Mouse (Mus musculus) embryonic facial prominence, embryonic 15.5 days (tissue): ENCODE data around the gene Nav2. TPM values are rescaled to one million over a fixed set of nuclear protein-coding genes. Genes with fewer than 3 reads are reported as not detected.
A peak's percentile ranks its signal among the peaks of the same experiment; 100 is the strongest.

Source experiments
- ATAC-seq: fragments of 200-750 bp; cut with Nextera tagmentation; 2 replicates; pipeline ENCODE4 v1.8.0; 2017; ENCODE audit warnings: low read depth, moderate TSS enrichment; ENCODE audit not compliant: insufficient number of reproducible peaks, low FRiP score, low TSS enrichment
- H3K27ac ChIP-seq: fragments of 300-500 bp; sonication (generic); replicated peaks from 2 replicates; pipeline ENCODE4 v1.5.1; 2015; ENCODE audit warnings: mild to moderate bottlenecking, inconsistent platforms
- H3K27me3 ChIP-seq: fragments of 300-500 bp; sonication (generic); 2 replicates; pipeline ENCODE4 v1.6.1; 2015; ENCODE audit warnings: inconsistent platforms
- H3K36me3 ChIP-seq: fragments of 300-500 bp; sonication (generic); 2 replicates; pipeline ENCODE4 v1.6.1; 2015; ENCODE audit warnings: mild to moderate bottlenecking, inconsistent platforms
- H3K4me1 ChIP-seq: fragments of 300-500 bp; sonication (generic); 2 replicates; pipeline ENCODE4 v1.6.1; 2015; ENCODE audit warnings: inconsistent platforms
- H3K4me2 ChIP-seq: fragments of 300-500 bp; sonication (generic); replicated peaks from 2 replicates; pipeline ENCODE4 v1.6.1; 2015; ENCODE audit warnings: mild to moderate bottlenecking, inconsistent platforms
- H3K4me3 ChIP-seq: fragments of 300-500 bp; sonication (generic); replicated peaks from 2 replicates; pipeline ENCODE4 v1.5.1; 2015; ENCODE audit warnings: mild to moderate bottlenecking, inconsistent platforms
- H3K9ac ChIP-seq: fragments of 300-500 bp; sonication (generic); 2 replicates; pipeline ENCODE4 v1.6.1; 2015; ENCODE audit warnings: inconsistent platforms
- H3K9me3 ChIP-seq: fragments of 300-500 bp; sonication (generic); replicated peaks from 2 replicates; pipeline ENCODE4 v1.6.1; 2016; ENCODE audit warnings: inconsistent platforms
- WGBS: fragments of 180-500 bp; shearing (Covaris S2); methylation state at CpG from one replicate; pipeline ENCODE4 v1.1.7; 2015; 5-methylcytosine and 5-hydroxymethylcytosine counted together
- polyA plus RNA-seq: library from polyadenylated mRNA; unstranded; fragments of >200 nt; fragmentation: Nextera tagmentation; extraction: Ambion mirVana; gene quantifications from 2 replicates; pipeline ENCODE4 v1.2.1, GENCODE M21; 2015

Gene Nav2
- polyA plus RNA-seq, 1 experiment from 2014 or later, result 23.4 TPM

DNA sequence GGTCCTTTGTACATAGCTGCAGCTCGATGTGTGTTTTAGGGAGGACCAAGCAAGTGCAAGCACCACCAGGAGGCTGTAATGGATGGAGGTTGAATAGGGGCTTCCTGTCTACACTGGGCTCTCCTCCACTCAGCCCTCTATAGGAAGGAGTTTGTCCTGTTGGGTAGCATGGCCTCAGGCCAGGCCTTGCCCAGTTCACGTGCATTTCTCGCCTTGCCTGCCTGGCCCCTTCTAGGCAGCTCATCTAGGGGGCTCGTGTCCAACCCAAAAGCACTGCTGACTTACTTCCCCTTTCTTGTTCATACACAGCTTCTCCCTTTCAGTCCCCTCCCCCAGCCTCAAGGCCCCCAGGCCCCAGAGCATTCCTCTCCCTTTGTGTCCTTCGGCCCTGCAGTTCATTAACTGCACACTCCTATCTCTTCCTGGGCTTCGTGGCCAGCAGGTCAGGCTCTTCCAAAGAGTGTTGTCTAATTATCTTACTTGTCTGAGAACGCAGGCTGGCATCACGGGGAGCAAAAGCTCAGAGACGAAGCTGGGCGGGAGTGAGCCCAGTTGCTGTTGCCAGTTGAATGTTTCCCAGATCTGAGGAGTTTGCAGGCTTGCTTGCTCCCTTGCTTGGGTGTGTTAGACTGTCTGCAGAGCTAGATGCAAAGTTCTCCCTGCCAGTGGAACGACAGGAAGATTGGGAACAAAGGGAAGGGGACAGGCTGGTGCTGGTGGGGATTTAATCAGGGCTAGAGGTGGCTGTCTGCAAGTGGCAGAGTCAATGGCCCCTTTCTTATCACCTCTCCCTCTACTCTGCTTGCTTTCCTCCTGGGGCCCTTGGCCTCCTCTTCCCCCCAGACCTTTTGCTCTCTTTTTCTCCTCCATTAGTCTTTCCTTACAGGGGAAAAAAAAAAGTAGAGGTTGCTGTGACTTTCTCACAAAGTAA lies 636.5 kb downstream of the Nav2 start:
- Histone ChIP-seq H3K36me3 (peaks cover 14% of the 10 kb centered on the region; the same call in 1 of the 2 replicates), H3K9me3 (no peaks in the 10 kb centered on the region), H3K4me2 (no peak overlapping the region), H3K27me3 (no peaks in the 10 kb centered on the region), H3K4me3 (no peak overlapping the region), H3K4me1 (peaks cover 7% of the 10 kb centered on the region), H3K9ac (no peak overlapping the region), H3K27ac (no peak overlapping the region)
- WGBS, result 25% methylated on average over 11 of the region's 11 CpGs
- no peak for ATAC-seq

DNA sequence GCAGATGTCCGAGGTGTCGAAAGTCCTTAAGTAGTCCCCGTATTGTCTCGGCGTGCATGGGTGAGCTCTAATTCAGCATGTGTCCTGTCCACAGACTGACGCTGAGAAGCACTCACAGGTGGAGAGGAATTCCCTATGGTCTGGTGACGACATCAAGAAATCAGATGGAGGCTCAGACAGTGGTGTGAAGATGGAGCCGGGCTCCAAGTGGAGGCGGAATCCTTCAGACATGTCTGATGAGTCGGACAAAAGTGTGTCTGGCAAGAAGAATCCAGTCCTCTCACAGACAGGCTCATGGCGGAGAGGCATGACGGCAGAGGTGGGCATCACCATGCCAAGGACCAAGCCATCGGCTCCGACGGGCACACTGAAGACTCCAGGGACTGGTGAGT lies 637.2 kb downstream of the Nav2 start:
- H3K27ac ChIP-seq, result no peak overlapping the region
- H3K4me1 ChIP-seq, result peaks cover 10% of the 10 kb centered on the region
- no peak for ATAC-seq
- H3K9me3 ChIP-seq, result no peaks in the 10 kb centered on the region
- no peak overlapping the region for H3K9ac ChIP-seq
- peaks cover 14% of the 10 kb centered on the region; the same call in 1 of the 2 replicates for H3K36me3 ChIP-seq
- H3K4me3 ChIP-seq, result no peak overlapping the region
- H3K4me2 ChIP-seq, result no peak overlapping the region
- 74% methylated on average over 15 of the region's 15 CpGs for WGBS
- no peaks in the 10 kb centered on the region for H3K27me3 ChIP-seq

DNA sequence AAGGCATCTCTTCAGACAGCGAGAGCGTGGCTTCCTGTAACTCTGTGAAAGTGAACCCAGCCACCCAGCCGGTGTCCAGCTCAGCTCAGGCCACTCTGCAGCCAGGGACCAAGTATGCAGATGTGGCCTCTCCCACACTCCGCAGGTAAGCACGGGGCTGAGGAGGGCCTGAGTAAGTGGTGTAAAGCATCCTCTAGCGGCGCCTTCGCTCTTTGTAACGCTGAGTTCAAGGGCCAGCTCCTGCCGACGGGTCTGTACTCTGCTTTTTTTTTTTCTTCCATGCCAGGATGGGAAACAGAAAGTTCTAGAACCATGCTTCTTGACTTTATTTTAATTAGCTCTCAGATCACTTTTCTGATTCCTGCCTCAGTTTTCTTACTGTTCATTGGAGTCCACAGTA lies 639.9 kb downstream of the Nav2 start:
- Histone ChIP-seq H3K4me1 (peaks cover 27% of the 10 kb centered on the region), H3K4me3 (no peak overlapping the region), H3K36me3 (peaks cover 20% of the 10 kb centered on the region; the same call in 1 of the 2 replicates), H3K4me2 (no peak overlapping the region), H3K9me3 (no peaks in the 10 kb centered on the region), H3K9ac (no peak overlapping the region), H3K27ac (no peak overlapping the region), H3K27me3 (no peaks in the 10 kb centered on the region)
- 91% methylated on average over 11 of the region's 11 CpGs for WGBS
- no peak for ATAC-seq

DNA sequence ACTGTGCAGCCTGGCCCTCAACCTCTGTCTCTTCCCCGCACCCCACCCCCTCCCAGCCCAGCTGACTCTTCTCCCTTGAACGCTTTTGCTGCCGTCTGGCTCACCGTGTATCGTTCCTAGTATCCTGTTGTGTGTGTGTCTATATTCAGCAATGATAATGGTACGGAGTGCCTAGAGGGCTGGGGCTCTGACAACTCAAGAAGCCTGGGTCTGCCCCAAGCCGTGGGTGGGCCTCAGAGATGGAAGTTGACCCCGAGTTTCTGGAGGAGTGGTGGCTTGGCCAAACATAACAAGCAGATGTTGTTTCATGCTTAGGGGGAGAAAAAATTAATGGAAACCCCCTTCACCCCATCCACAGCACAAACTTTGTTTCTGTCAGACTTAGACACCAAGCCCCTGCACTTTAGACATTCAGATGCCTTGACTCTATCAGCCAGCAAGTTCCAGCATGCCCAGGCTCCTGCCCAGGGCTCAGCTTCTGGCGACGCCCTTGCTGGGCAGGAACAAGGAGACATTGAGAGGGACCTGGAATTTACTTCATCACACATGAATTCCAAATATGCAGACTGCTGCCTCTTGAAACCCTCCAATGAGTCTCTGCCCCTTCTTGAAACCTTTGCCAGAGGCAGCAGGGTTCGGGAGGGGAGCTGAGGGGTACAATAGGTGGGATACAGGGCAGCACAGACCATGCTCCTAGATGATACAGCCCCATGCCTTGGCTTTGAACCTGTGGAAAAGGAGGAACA lies 644.9 kb downstream of the Nav2 start:
- no peak overlapping the region for H3K4me3 ChIP-seq
- 30% methylated on average over 11 of the region's 11 CpGs for WGBS
- peaks cover 12% of the 10 kb centered on the region; the same call in 1 of the 2 replicates for H3K36me3 ChIP-seq
- H3K9ac ChIP-seq, result no peak overlapping the region
- H3K4me2 ChIP-seq, result no peak overlapping the region
- H3K27me3 ChIP-seq, result no peaks in the 10 kb centered on the region
- no peaks in the 10 kb centered on the region for H3K9me3 ChIP-seq
- peaks cover 48% of the 10 kb centered on the region for H3K4me1 ChIP-seq
- H3K27ac ChIP-seq, result peak overlapping the region; percentile 69
- no peak for ATAC-seq

DNA sequence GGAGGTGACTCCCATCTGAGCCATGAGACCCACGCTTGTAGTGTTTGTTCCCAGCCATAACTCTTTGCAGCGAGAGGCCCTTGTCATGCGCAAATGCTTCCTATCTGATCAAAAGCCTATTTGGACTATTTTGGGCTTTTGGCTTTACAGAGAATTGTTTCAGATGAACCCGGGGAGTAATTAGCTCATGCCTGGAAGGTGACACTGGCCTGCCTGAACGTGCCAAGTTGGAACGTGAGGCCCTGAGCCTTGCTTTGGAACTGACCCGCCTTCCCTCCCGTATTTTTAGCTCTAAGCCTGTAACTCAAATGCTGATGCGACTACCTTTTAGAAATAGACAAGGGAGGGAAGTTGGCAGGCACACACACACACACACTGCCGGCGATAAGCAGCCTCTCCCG lies 649.7 kb downstream of the Nav2 start:
- ATAC-seq, result no peak
- H3K9ac ChIP-seq, result no peak overlapping the region
- 60% methylated on average over 12 of the region's 12 CpGs for WGBS
- H3K9me3 ChIP-seq, result no peaks in the 10 kb centered on the region
- peak overlapping the region; percentile 67 for H3K27ac ChIP-seq
- peaks cover 9% of the 10 kb centered on the region; the same call in 1 of the 2 replicates for H3K36me3 ChIP-seq
- H3K27me3 ChIP-seq, result no peaks in the 10 kb centered on the region
- H3K4me1 ChIP-seq, result peaks cover 44% of the 10 kb centered on the region
- peak overlapping the region; percentile 13 for H3K4me2 ChIP-seq
- H3K4me3 ChIP-seq, result peak overlapping the region; percentile 23

DNA sequence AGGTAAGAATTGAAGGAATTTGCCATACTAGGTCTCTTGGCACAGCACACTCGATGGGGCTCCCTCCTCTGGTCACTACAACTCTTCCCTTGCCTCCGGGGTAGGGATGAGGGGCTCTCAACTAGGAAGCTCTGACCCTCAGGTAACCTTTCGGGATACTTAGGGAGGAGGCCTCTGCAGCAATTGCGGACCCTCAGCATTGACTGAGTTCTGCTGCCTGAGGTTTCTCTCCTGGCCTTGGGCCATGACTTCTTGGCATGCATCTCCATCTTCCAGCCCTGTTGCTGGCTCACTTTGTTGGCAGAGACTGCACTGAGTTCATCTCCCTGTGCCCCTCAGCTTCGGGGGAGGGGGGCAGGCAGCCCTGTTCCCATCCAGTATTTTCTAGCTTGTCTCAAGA lies 650.4 kb downstream of the Nav2 start:
- H3K4me3 ChIP-seq, result peak overlapping the region; percentile 23
- ATAC-seq, result peak; percentile 32; the same call in 1 of the 2 replicates
- peaks cover 37% of the 10 kb centered on the region for H3K4me1 ChIP-seq

DNA sequence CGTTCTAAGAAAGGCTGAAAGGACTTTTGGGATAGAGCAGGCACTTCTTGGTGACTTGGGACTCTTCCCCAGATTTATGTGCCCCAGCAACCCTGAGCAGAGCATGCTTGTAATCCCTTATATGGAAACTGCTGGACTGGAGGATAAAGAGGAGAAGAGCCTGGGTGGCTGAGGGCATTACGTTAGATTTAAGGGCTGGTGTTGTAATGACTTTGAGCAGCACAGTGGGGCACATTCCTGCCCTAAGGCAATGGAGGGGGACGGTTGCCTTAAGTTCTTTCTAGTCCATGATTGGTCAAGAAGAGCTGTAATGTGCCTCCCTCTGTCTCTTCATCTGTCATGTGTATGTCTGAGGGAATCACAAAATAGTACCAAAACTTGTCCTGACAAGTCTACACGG lies 651.5 kb downstream of the Nav2 start:
- Histone ChIP-seq H3K27ac (0 out of 2 replicates have a peak overlapping the region, but pooled peaks have one; percentile 67), H3K4me1 (peaks cover 35% of the 10 kb centered on the region), H3K27me3 (no peaks in the 10 kb centered on the region), H3K4me3 (peak overlapping the region; percentile 23; the same call in 1 of the 2 replicates), H3K4me2 (peak overlapping the region; percentile 13), H3K9me3 (no peaks in the 10 kb centered on the region), H3K36me3 (peaks cover 23% of the 10 kb centered on the region; the same call in 1 of the 2 replicates), H3K9ac (no peak overlapping the region)
- WGBS, result 44% methylated on average over 4 of the region's 4 CpGs
- no peak for ATAC-seq

More for the DNA sequence above, 650.4 kb downstream of the Nav2 start:
- H3K36me3 ChIP-seq, result peaks cover 14% of the 10 kb centered on the region; the same call in 1 of the 2 replicates
- H3K27ac ChIP-seq, result peak overlapping the region; percentile 67
- H3K4me2 ChIP-seq, result peak overlapping the region; percentile 13
- no peak overlapping the region for H3K9ac ChIP-seq
- no peaks in the 10 kb centered on the region for H3K9me3 ChIP-seq
- 51% methylated on average over 5 of the region's 5 CpGs for WGBS
- H3K27me3 ChIP-seq, result no peaks in the 10 kb centered on the region

DNA sequence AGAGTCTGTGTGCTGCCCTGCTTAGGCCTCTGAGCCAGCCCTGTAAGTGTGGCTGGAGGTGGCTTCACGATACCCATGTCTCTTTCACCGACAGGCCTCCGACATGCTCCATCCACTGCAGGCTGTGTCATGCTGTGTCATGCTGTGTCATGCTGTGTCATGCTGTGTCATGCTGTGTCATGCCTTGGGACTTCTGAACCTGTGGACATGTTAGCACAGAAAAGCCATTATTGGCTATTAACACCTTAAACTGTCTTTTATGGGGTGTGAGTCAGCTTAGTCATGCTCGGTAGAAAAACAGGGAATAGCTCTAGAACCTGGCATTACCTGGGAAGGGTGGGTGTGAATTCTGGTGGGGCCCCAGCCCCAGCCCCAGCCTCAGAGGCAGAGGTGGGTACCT lies 653.9 kb downstream of the Nav2 start:
- peaks cover 27% of the 10 kb centered on the region for H3K4me1 ChIP-seq
- peaks cover 45% of the 10 kb centered on the region; the same call in 1 of the 2 replicates for H3K36me3 ChIP-seq
- no peak overlapping the region for H3K9ac ChIP-seq
- no peaks in the 10 kb centered on the region for H3K9me3 ChIP-seq
- ATAC-seq, result no peak
- H3K27ac ChIP-seq, result no peak overlapping the region
- no peak overlapping the region for H3K4me2 ChIP-seq
- 72% methylated on average over 4 of the region's 4 CpGs for WGBS
- no peak overlapping the region for H3K4me3 ChIP-seq
- no peaks in the 10 kb centered on the region for H3K27me3 ChIP-seq

DNA sequence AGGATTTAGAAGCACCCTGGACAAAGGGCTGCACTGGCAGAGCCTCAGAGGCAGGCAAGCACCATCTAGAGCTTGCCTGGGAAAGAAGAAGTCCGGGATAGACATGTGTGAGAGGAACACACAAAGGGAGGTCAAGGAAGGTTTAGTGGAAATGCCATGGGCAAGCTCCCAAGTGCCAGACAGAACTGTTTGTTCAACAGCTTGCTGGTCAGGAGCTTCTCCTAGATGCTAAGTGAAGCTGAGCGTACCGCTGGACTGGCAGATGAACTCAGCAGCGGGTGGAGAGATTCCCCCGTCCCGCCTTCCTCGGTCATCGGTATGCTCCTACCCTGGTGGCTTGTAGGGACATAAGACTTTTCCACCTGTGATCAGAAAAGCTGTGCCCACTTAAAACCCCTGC lies 654.3 kb downstream of the Nav2 start:
- Histone ChIP-seq H3K4me3 (no peak overlapping the region), H3K4me2 (no peak overlapping the region), H3K27me3 (no peaks in the 10 kb centered on the region), H3K9ac (no peak overlapping the region), H3K9me3 (no peaks in the 10 kb centered on the region), H3K4me1 (peaks cover 27% of the 10 kb centered on the region), H3K27ac (no peak overlapping the region), H3K36me3 (peaks cover 47% of the 10 kb centered on the region; the same call in 1 of the 2 replicates)
- 92% methylated on average over 8 of the region's 8 CpGs for WGBS
- no peak for ATAC-seq

DNA sequence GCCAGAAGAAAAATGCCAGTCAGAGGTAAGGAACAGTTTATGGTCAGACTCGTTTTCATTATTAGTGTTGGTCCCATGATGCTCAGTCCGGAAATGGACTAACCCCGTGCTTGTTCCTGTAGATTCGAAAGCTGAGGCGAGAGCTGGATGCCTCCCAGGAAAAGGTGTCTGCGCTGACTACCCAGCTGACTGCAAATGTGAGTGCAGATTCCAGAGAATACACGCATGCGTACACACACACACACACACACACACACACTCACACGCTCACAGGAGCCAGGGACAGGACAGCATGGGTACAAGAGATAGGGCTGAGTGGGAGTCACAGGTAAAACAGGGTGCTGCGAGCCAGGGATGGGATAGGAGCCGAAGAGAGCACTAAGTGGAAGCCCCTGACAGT lies 656.6 kb downstream of the Nav2 start:
- H3K4me2 ChIP-seq, result no peak overlapping the region
- no peak overlapping the region for H3K27ac ChIP-seq
- H3K9ac ChIP-seq, result no peak overlapping the region
- no peak overlapping the region for H3K4me3 ChIP-seq
- no peak for ATAC-seq
- H3K36me3 ChIP-seq, result peaks cover 53% of the 10 kb centered on the region; the same call in 1 of the 2 replicates
- no peaks in the 10 kb centered on the region for H3K27me3 ChIP-seq
- peaks cover 8% of the 10 kb centered on the region for H3K4me1 ChIP-seq
- no peaks in the 10 kb centered on the region for H3K9me3 ChIP-seq
- WGBS, result 86% methylated on average over 11 of the region's 11 CpGs

DNA sequence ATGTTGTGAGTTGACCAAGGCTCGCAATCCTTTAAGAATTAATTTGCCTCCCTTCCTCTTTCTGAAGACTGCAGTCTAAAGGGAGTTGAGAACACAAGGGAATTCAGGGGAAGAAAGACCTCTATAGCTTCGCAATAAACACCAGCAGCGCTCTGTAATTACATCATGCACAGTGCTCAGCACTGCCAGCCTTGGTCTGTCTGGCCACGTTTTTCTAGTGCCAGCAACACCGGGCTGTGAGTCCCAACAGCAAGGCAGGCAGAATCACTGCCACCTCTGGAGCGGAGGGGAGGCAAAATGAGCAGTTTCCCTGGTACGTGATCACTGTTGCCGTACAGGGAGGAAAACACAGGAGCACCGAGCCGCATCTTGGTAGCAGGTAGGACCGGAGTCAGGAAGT lies 657.3 kb downstream of the Nav2 start:
- no peak overlapping the region for H3K4me2 ChIP-seq
- no peak overlapping the region for H3K9ac ChIP-seq
- no peaks in the 10 kb centered on the region for H3K27me3 ChIP-seq
- no peaks in the 10 kb centered on the region for H3K9me3 ChIP-seq
- WGBS, result 82% methylated on average over 11 of the region's 11 CpGs
- no peak overlapping the region for H3K4me3 ChIP-seq
- no peak overlapping the region for H3K27ac ChIP-seq
- ATAC-seq, result 0 out of 2 replicates have a peak, but pooled peaks have one; percentile 45
- peaks cover 57% of the 10 kb centered on the region; the same call in 1 of the 2 replicates for H3K36me3 ChIP-seq
- H3K4me1 ChIP-seq, result peaks cover 5% of the 10 kb centered on the region; the same call in 1 of the 2 replicates
